Mouse (Mus musculus) small intestine, adult 2 months (tissue): ENCODE data around the gene Ank.

ENCODE experiments used
- CTCF ChIP-seq: fragments of 200-500 bp; IDR thresholded peaks from 2 replicates; pipeline ENCODE4 v1.5.1; 2012; ENCODE audit warnings: low read depth, mild to moderate bottlenecking, control low read depth, inconsistent platforms, low read length, moderate library complexity, mixed read lengths; ENCODE audit not compliant: insufficient replicate concordance, insufficient read length; ENCODE audit errors: extremely low read depth
- POLR2A ChIP-seq: fragments of 200-500 bp; IDR thresholded peaks from 2 replicates; pipeline ENCODE4 v1.6.1; 2012; ENCODE audit warnings: low read depth, mild to moderate bottlenecking, control low read depth, inconsistent platforms, low read length, moderate library complexity

DNA sequence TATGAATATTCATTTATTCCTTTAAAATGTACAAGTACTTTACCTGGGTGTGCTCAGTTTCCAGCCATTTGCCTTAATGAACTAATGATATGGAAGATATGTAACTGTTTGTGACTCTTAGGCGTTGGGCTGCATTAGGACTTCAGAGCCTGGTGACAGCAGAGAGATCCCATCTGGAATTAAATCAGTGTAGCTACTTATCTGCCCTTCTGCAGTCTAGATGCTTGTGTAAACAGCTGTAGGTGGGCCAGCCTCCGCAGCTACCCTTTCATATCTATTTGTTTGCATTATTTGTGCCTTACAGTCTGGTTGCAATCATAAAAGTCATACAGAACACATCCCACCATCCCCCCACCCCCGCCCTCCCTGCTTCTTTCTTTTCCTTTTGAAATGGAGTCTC, 16.7 kb downstream of the Ank start:
- TF ChIP-seq CTCF (no peak), POLR2A (no peak)
